Mouse (Mus musculus): ENCODE measurements around the gene Gnl3. TPM values are rescaled to one million over a fixed set of nuclear protein-coding genes. Genes with fewer than 3 reads are reported as not detected.
A peak's percentile ranks its signal among the peaks of the same experiment; 100 is the strongest.

The Gnl3 gene
- polyA plus RNA-seq (2012; rRNA removed): 60.1 and 76.3 TPM in 2 replicates

DNA sequence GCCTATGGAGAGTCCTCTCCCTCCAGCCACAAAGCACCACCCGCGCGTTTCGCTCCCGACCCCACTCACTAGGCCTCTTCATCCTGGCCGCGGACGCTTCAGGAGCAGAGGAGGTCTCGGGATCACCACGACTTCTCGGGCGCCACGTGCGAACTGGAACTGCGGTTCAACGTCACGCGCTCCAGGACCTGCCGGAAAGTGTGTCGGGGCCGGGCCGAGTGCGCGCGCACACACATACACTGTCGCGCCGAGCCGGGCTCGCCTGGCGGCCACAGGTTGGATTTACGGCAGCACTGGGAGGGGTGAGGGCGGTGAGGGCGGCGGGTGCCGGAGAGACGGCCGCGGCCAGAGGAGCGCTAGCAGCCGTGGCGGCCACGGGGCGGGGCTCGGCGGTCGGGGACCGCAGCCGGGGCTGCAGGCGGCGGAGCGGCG lies at the start of gene Gnl3, which contains the start of gene Pbrm1:
TSS of gene Gnl3 (minus strand) at position 293 of the 432 bp plus-strand sequence.
TSS of gene Pbrm1 (plus strand) at position 279 of the 432 bp plus-strand sequence.
- TF ChIP-seq CTCF (IDR thresholded peaks at IDR 0.05; ENCODE audit: borderline replicate concordance, extremely low read depth, insufficient read depth, insufficient read length) (no peak), POLR2A (IDR thresholded peaks at IDR 0.05; ENCODE audit: borderline replicate concordance, extremely low read depth, insufficient read depth, insufficient read length, poor library complexity, severe bottlenecking) (peak; percentile 97)

DNA sequence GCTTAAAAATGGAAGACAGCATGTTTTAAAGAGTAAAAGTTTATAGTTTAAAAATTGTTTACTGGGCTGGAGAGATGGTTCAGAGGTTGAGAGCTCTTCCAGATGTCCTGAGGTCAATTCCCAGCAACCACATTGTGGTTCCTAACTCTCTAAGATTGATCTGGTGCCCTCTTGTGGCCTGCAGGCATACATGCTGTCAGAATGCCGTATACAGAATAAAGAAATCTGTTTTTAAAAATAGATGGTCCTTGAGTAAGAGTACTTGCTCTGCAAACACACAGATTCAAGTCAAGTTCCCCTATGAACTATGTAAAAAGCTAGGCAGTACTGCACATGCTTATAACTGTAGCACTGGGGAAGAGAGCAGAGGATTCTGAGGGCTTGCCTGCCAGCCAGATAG lies 43.3 kb upstream of the Gnl3 start:
- peak; percentile 7 for DNase-seq (ENCODE audit: low read depth)

More for the DNA sequence above, at the start of gene Gnl3, which contains the start of gene Pbrm1:
- DNase-seq (ENCODE audit: low read depth): peak; percentile 99

DNA sequence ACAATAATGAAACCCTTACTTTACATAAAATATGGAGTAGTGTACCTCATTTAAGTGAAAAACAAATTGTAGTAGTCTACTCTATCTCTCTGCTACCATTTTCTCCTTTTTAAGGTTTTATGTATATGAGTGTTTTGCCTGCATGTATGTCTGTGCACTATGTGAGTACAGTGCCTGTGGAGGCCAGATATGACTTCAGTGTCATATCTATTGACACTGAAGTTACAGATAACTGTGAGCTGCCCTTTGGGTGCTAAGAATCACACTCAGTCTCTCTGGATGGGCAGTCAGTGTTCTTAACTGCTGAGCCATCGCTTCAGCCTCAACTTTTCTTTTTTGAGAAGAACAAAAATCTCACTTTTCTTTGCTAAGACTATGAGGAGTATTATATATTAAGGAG lies 26.9 kb upstream of the Gnl3 start:
- no peak for TF ChIP-seq POLR2A (IDR thresholded peaks at IDR 0.05; ENCODE audit: borderline replicate concordance, extremely low read depth, insufficient read depth, insufficient read length, poor library complexity, severe bottlenecking)
- no peak for TF ChIP-seq CTCF (IDR thresholded peaks at IDR 0.05; ENCODE audit: borderline replicate concordance, extremely low read depth, insufficient read depth, insufficient read length)

More for the DNA sequence above, 43.3 kb upstream of the Gnl3 start:
- no peak for TF ChIP-seq POLR2A (IDR thresholded peaks at IDR 0.05; ENCODE audit: borderline replicate concordance, extremely low read depth, insufficient read depth, insufficient read length, poor library complexity, severe bottlenecking)
- TF ChIP-seq CTCF (IDR thresholded peaks at IDR 0.05; ENCODE audit: borderline replicate concordance, extremely low read depth, insufficient read depth, insufficient read length): peak; percentile 44; the same call in 1 of the 2 replicates

DNA sequence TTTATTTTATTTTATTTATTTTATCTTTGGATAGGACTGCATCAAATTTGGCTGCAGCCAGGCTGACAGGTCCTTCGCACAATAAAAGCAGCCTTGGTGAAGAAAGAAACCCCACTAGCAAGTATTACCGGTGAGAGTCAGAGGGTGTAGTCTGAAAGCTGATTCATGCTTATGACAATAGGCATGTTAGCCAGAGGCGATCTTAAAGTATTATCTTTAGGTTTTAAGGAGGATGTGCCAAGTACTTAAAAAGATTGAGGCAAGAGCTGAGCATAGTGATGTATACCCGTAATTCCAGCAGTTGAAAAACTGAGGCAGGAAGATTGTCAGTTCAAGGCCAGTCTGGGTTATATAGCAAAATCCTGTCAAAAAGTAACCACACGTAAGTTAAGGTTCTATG lies 26.3 kb upstream of the Gnl3 start:
- TF ChIP-seq POLR2A (IDR thresholded peaks at IDR 0.05; ENCODE audit: borderline replicate concordance, extremely low read depth, insufficient read depth, insufficient read length, poor library complexity, severe bottlenecking) (no peak), CTCF (IDR thresholded peaks at IDR 0.05; ENCODE audit: borderline replicate concordance, extremely low read depth, insufficient read depth, insufficient read length) (no peak)
- no peak for DNase-seq (ENCODE audit: low read depth)

More for the DNA sequence above, 26.9 kb upstream of the Gnl3 start:
- no peak for DNase-seq (ENCODE audit: low read depth)

DNA sequence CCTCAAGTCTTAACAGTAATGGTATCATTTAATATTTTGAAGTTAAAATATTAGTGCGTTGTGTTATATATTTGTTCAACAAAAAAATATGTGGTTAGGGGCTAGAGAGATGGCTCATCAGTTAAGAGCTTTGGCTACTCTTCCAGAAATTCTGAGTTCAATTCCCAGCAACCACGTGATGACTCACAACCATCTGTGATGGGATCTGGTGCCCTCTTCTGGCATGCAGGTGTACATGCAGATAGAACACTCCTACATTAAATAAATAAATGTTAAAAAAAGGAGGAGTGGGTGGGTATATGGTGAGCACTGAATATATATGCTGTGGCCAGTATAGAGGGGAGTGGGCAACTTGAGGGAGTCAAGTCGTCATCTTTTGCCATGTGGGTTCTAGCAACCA lies 6.8 kb upstream of the Gnl3 start:
- no peak for TF ChIP-seq POLR2A (IDR thresholded peaks at IDR 0.05; ENCODE audit: borderline replicate concordance, extremely low read depth, insufficient read depth, insufficient read length, poor library complexity, severe bottlenecking)
- no peak for DNase-seq (ENCODE audit: low read depth)

DNA sequence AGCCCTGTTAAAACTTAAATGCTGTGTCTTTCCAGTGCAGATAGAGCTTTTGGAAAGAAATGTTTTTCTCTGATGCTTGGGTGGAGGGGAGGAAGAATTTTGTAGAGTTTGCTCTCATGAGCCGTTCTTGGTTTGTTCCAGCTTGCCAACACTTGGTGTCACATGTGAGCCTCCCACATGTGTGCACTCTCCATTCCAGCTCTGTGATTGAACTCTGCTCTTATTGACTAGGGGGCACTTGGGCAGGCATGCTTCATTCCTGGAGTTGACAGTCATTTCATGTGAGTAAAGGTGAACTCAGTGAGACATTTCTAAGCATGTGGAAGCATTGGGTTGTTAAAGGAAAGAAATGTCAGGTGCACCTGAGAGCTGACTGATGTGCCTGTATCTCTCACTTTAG lies 3.6 kb upstream of the Gnl3 start:
- TF ChIP-seq POLR2A (IDR thresholded peaks at IDR 0.05; ENCODE audit: borderline replicate concordance, extremely low read depth, insufficient read depth, insufficient read length, poor library complexity, severe bottlenecking) (no peak), CTCF (IDR thresholded peaks at IDR 0.05; ENCODE audit: borderline replicate concordance, extremely low read depth, insufficient read depth, insufficient read length) (no peak)
- DNase-seq (ENCODE audit: low read depth): no peak

DNA sequence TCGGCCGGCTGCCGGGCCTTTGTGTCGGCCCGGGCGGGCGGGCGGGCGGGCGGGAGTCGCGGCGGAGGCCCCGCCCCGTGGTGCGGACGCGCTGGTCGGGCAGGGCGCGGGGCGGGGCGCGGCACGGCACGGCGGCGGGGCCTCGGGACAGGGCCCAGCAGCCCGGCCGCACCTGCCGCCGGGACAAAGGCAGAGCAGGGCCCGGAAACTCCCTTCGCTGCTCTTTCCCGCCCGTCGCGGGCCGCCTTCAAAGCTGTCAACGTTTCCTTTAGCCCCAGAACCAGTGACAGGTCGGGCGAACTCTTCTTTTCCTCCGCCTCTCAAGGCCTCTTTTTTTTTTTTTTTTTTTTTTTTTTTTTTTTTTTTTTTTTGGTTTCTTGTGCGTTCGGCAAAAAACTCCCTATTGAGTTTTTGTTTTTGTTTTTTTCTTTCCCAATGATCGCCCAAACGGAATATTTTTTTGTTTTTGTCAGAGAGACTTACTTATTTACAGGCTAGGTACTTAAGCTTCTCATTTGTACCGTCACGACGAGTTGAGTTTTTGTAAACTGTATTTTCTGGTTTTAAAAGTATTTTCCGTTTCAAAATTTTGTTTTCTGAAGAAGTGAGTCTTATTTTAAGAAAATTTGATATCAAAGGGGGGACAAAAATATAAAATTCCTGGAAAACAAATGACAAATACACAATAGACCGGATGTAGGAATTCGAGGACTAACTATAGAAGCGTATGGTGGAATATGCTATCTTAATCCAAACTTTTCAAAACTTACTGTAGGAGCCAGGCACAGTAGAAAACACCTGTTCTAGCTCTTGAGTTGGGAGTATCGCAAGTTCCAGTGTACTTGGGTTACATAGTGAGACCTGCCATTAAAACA lies 616 bp upstream of the Gnl3 start:
- no peak for TF ChIP-seq CTCF (IDR thresholded peaks at IDR 0.05; ENCODE audit: borderline replicate concordance, extremely low read depth, insufficient read depth, insufficient read length)
- no peak; the same call in 1 of the 2 replicates for TF ChIP-seq POLR2A (IDR thresholded peaks at IDR 0.05; ENCODE audit: borderline replicate concordance, extremely low read depth, insufficient read depth, insufficient read length, poor library complexity, severe bottlenecking)
- peak; percentile 91 for DNase-seq (ENCODE audit: low read depth)

DNA sequence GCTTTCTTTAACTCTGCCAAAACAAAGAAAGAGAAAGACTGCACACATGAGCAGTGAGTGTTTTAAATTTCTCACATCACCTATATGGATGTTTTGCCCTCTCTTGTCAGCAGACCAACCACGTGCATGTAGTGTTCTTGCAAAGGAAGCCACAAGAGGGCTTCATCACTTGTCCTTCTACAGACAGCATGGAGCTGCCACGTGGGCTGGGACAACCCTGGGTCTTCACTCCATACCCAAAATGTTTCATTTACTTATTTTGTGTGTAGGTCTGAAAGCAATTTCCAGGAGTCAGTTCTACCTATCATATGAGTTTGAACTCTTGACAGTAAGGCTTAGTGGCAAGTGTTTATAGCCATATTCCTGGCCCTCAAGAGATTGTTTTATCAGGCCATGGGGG lies 1.1 kb downstream of the Gnl3 start:
- peak; percentile 22 for DNase-seq (ENCODE audit: low read depth)
- TF ChIP-seq CTCF (IDR thresholded peaks at IDR 0.05; ENCODE audit: borderline replicate concordance, extremely low read depth, insufficient read depth, insufficient read length) (peak; percentile 17; the same call in 1 of the 2 replicates), POLR2A (IDR thresholded peaks at IDR 0.05; ENCODE audit: borderline replicate concordance, extremely low read depth, insufficient read depth, insufficient read length, poor library complexity, severe bottlenecking) (no peak)

DNA sequence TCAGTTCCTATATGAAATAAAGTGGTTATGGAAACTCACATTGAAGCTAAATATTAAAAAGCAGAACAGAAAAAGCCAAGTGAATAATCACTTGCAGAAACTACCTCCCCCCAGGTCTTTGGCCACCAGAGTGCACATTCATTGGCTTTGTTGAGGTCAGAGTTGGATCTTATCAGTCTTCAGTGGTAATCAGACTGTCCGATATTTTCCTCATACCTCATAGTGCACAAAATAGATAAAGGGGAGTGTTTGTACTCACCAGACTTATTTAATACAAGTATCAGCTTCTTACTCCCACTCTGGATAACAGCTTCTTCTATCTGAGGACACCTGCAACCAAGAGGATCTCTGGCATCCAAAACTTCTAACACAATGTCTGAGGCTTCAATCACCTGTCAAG lies 2.9 kb downstream of the Gnl3 start:
- TF ChIP-seq POLR2A (IDR thresholded peaks at IDR 0.05; ENCODE audit: borderline replicate concordance, extremely low read depth, insufficient read depth, insufficient read length, poor library complexity, severe bottlenecking) (no peak), CTCF (IDR thresholded peaks at IDR 0.05; ENCODE audit: borderline replicate concordance, extremely low read depth, insufficient read depth, insufficient read length) (no peak)
- DNase-seq (ENCODE audit: low read depth): no peak

DNA sequence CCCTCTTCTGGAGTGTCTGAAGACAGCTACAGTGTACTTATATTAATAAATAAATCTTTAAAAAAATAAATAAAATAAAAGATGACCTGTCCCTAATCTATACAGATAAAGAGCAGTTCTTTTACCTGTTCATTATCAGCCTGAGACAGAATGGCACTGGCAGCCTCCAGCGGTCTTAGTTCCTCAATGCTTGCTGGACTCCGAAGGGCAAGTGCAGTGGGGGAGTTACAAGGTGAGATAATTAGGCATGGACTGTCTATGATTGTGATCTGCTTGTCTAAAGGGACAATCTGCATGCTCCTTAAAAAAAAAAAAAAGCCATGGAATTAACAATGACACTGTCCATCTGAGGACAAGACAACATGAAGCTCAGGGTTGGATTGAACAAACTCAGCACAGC lies 5.0 kb downstream of the Gnl3 start:
- DNase-seq (ENCODE audit: low read depth): no peak
- TF ChIP-seq POLR2A (IDR thresholded peaks at IDR 0.05; ENCODE audit: borderline replicate concordance, extremely low read depth, insufficient read depth, insufficient read length, poor library complexity, severe bottlenecking): no peak
- TF ChIP-seq CTCF (IDR thresholded peaks at IDR 0.05; ENCODE audit: borderline replicate concordance, extremely low read depth, insufficient read depth, insufficient read length): no peak

DNA sequence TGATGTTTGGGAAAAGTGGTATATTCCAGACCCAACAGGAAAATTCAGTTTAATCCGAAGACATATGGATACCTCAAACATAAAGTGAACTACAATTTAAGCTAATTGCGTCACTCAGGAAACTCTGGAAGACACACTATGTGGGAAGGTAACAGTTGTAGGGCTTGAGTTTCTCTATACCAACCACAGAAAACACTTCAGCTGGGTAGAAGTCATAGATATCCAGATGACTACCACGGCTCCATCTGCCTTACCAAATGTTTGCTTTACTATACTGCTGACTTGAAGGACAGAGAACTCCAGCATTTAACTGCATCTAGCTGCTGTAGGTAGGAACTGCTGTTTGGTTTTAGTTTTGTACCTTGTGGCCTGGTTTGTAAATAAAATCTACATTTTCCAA lies 7.4 kb downstream of the Gnl3 start:
- TF ChIP-seq CTCF (IDR thresholded peaks at IDR 0.05; ENCODE audit: borderline replicate concordance, extremely low read depth, insufficient read depth, insufficient read length): no peak
- TF ChIP-seq POLR2A (IDR thresholded peaks at IDR 0.05; ENCODE audit: borderline replicate concordance, extremely low read depth, insufficient read depth, insufficient read length, poor library complexity, severe bottlenecking): no peak
- DNase-seq (ENCODE audit: low read depth): no peak

DNA sequence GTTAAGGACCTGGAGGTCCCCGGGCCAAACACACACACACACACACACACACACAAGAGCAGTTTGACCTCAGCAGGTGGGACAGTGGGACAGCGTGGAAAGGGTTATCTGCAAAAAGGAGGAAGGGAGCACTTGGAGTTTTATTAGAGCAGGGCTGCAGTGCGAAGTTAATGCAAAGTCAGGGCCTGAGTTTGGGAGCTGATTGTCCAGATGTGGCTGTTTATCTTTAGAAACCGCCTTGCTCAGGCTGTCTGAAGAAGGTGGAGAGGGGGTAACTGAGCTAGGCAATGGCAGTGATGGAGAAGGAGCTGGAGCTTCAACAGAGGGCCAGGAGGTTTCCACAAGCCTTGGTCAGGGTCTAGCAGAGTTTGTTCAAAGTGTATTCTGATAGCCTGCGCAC lies 12.2 kb downstream of the Gnl3 start:
- no peak for TF ChIP-seq POLR2A (IDR thresholded peaks at IDR 0.05; ENCODE audit: borderline replicate concordance, extremely low read depth, insufficient read depth, insufficient read length, poor library complexity, severe bottlenecking)
- TF ChIP-seq CTCF (IDR thresholded peaks at IDR 0.05; ENCODE audit: borderline replicate concordance, extremely low read depth, insufficient read depth, insufficient read length): no peak

More for the DNA sequence above, 12.2 kb downstream of the Gnl3 start:
- no peak for DNase-seq (ENCODE audit: low read depth)
